Mouse (Mus musculus) 3134 (cell line): ENCODE results near the gene Mcoln1.

Source experiments
- DNase-seq: peaks from one replicate; pipeline ENCODE4 v3.0.0-alpha.2; 2011; ENCODE audit warnings: low spot score; ENCODE audit not compliant: insufficient read length; ENCODE audit errors: extremely low read depth

Mcoln1 gene

GRCm38 (mm10) chr8:3556114-3556513 is 55.9 kb downstream of the Mcoln1 start:
- DNase-seq, result no peak
